Mouse (Mus musculus) left cerebral cortex, postnatal 36 days (tissue): ENCODE data around the gene Parm1. TPM values are rescaled to one million over a fixed set of nuclear protein-coding genes. Genes with fewer than 3 reads are reported as not detected.

ENCODE experiments used
- DNase-seq, 2 experiments: peaks; one replicate each; pipeline ENCODE4 v3.0.0; 2021 to 2022; ENCODE audit warnings: low spot score in 2 of 2, mixed read lengths in 1 of 2
- intact Hi-C: fragments of 180-260 bp; cut with DNase I; formaldehyde crosslinking; loops from one replicate; pipeline ENCODE4 v1.15.1; 2025
- total RNA-seq, 2 experiments: library from RNA; stranded (reverse); gene quantifications; 2 replicates each; pipeline ENCODE4 v1.2.3; 2021

Parm1 gene
- total RNA-seq, 2 experiments from 2014 or later: 35.3 to 41.9 TPM

- DNase-seq: no peak
- intact Hi-C loops: no loop called here
These were observed 48.0 kb downstream of the Parm1 start for GRCm38 (mm10) chr5:91565458-91565857.

GRCm38 (mm10) chr5:91566591-91566990, 49.2 kb downstream of the Parm1 start:
- intact Hi-C loops: no loop called here

DNA sequence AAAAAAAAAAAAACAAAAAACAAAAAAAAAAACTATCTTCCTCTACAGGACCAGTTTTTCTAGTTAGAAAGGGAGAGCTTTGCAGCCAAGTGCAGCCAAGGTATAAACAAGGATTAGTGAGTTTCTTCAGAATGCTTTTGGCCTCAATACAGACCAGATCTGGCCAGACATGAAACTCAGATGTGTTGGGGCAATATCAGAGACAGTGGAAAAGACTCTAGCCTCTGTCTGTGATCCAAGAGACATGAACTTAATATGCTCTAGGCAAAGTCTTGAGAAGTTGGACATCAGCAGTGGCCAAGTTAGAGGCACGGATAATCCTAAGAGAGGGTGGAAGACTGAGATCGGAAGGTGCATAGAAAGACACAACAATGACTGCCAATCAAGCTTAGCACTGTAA, 56.8 kb downstream of the Parm1 start:
- DNase-seq: no peak
- intact Hi-C loops: no loop called here

More at GRCm38 (mm10) chr5:91566591-91566990, 49.2 kb downstream of the Parm1 start:
- DNase-seq: no peak

DNA sequence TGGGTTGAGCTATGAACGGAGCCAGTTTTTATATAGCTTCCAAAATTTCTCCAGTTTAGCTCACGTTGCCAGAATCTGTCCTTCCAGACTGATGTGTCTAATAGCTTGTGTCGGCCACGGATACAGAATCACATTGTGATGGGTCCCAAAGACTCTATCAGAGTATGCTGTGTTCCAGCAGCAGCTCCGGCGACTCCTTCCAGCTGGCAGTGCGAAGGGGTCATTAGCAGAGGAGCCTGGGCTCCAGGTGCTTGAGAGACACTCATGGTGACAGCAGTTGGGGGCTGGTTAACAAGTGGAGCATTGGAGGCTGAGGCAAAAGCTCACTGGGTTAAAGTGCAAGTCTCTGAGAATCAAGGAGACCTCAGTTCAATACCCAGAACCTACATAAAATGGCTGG, 61.5 kb downstream of the Parm1 start:
- DNase-seq: no peak
- intact Hi-C loops: no loop called here

DNA sequence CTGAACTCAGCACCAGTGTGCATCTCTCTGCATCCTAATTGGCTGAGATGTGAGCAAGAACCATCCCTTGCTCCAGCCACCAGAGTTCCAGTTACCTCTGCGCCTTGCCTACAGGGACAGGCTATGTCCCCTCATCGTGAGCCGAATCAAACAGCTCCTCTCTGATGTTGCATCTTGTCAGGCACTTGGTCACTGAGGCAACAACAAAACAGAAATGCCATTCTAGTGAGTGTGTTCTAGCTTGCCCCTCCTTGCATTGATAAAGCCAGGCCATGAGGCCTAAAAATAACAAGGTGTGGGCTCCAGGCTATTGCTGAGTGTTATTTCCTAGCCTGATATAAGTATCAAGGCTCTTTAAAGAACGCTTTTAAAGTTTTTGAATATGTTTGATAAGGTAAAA, 64.4 kb downstream of the Parm1 start:
- DNase-seq: no peak
- intact Hi-C loops: no loop called here

- intact Hi-C loops: no loop called here
- no peak for DNase-seq
These were observed 68.8 kb downstream of the Parm1 start for GRCm38 (mm10) chr5:91586206-91586605.

GRCm38 (mm10) chr5:91594083-91594482, 76.7 kb downstream of the Parm1 start:
- intact Hi-C loops: no loop called here
- no peak for DNase-seq

- no peak for DNase-seq
- intact Hi-C loops: no loop called here
These were observed 79.8 kb downstream of the Parm1 start for GRCm38 (mm10) chr5:91597216-91597615.

- intact Hi-C loops: no loop called here
- DNase-seq: no peak
These were observed 82.4 kb downstream of the Parm1 start for GRCm38 (mm10) chr5:91599801-91600200.

GRCm38 (mm10) chr5:91603347-91603746, 85.9 kb downstream of the Parm1 start:
- intact Hi-C loops: no loop called here
- no peak for DNase-seq

GRCm38 (mm10) chr5:91603787-91604439, 86.5 kb downstream of the Parm1 start:
- intact Hi-C loops: no loop called here
- no peak for DNase-seq

- intact Hi-C loops: no loop called here
- no peak for DNase-seq
These were observed 89.8 kb downstream of the Parm1 start for GRCm38 (mm10) chr5:91607234-91607633.

- intact Hi-C loops: no loop called here
- DNase-seq: no peak
These were observed 90.4 kb downstream of the Parm1 start for GRCm38 (mm10) chr5:91607841-91608240.

DNA sequence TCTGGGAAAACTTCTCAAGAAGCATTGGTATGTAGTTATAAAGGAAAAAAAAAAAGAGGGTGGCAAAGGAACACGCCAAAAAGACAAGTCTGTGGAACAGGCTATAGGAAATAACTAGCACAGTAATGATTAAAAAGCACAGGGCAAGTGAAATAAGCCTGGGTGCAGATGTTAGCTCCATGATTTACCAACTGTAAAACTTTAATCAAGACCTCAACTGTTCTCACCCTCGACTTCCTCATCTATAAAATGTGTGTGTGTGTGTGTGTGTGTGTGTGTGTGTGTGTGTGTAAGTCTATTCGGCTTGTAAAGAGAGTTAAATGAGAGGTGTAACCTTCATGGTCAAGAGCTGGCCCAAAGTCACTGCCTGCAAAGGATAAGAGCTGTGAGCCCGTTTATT, 91.6 kb downstream of the Parm1 start:
- intact Hi-C loops: no loop called here
- no peak for DNase-seq

DNA sequence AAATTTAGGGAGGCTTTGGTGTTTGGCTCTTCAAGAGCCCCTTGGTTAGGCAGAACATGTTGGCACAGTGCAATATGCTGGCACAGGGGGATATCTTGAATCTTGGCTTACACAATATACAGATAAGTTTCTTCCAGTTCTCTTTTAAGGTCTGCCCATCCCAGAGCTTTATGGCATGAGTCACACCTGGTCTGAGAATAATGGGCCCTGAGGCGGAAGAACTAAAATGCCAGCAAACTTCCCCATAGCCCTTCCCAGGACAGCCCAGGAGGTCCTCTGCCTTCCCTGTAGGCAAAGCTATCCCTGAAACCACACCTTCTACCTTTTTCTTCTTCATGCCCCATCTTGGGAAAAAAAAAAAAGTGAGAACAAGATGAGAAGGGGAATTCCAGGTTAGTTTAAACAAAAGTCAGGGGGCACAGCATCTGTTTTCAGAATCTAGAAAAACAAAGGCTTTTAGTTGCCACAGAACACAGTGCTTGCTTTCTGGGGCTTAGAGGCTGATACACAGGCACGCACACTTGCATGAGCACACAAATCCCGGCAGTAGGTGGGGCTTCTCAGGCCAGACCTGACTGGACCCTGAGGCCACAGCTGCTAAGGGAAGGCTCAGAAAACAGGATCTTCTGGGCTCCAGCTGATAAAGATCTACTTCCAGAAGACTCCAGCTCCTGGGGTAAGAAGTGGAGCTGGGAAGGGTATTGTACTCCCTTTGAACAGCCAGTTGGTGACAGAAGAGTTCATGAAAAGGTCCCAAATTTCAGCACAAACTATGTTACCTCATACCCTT, 92.3 kb downstream of the Parm1 start:
- no peak for DNase-seq
- intact Hi-C loops: no loop called here

DNA sequence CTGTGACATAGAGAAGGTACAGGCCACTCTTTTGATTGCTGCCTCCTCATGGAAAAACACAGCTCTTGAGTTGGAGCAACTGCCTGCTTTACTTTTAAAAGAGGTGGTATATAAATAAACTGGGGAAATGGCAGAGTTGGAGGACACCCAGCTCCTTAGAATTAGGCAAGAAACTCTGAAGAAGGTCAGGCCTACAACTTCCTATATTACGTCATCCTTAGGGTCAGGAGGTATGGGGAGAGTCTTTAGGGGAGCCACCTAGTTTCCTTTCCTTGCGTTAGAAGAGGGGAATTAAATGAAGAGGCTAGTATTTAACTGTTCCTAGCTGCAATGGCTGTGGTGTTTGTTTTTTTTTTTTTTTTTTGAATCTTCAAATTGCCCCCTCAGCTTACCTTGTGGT, 93.1 kb downstream of the Parm1 start:
- no peak for DNase-seq
- intact Hi-C loops: no loop called here

- no peak for DNase-seq
- intact Hi-C loops: no loop called here
These were observed 94.2 kb downstream of the Parm1 start for GRCm38 (mm10) chr5:91611589-91611988.

GRCm38 (mm10) chr5:91617331-91618233, 100.2 kb downstream of the Parm1 start:
- DNase-seq: no peak
- intact Hi-C loops: no loop called here

GRCm38 (mm10) chr5:91618661-91619173, 101.3 kb downstream of the Parm1 start:
- no peak for DNase-seq
- intact Hi-C loops: no loop called here

- intact Hi-C loops: no loop called here
- DNase-seq: no peak
These were observed 103.8 kb downstream of the Parm1 start for GRCm38 (mm10) chr5:91621197-91621596.
